In genomic region chr11:75214081-75214950, GRCm38 (mm10) we compare ENCODE assay signal across 7 mouse cellular contexts. TPM values are rescaled to one million over a fixed set of nuclear protein-coding genes. Genes with fewer than 3 reads are reported as not detected.
DNase-seq lines count a peak whose midpoint lies in the region; ATAC-seq and TF ChIP-seq lines count a peak whose summit lies in the region.

No protein-coding gene starts in this region.

- peaks cover 4% of the 10 kb centered on the region for H3K4me1 ChIP-seq in ES-Bruce4 (ENCODE audit: control insufficient read depth, insufficient read depth, low read length)
- H3K4me1 ChIP-seq in embryonic facial prominence, embryonic 10.5 days = peaks cover 63% of the 10 kb centered on the region
- H3K4me1 ChIP-seq in intestine, embryonic 16.5 days (ENCODE audit: control insufficient read depth, insufficient read depth, low read length) = peaks cover 20% of the 10 kb centered on the region
- H3K4me1 ChIP-seq in liver, embryonic 15.5 days (replicated peaks) = peaks cover 60% of the 10 kb centered on the region

- no peaks in the 10 kb centered on the region for H3K9me3 ChIP-seq in ES-Bruce4 (replicated peaks; ENCODE audit: control insufficient read depth, insufficient read depth, low read length, poor library complexity, severe bottlenecking)
- H3K9me3 ChIP-seq in embryonic facial prominence, embryonic 10.5 days = no peaks in the 10 kb centered on the region
- H3K9me3 ChIP-seq in intestine, embryonic 16.5 days (ENCODE audit: control insufficient read depth, low read length) = no peaks in the 10 kb centered on the region
- H3K9me3 ChIP-seq in liver, embryonic 15.5 days (replicated peaks) = no peaks in the 10 kb centered on the region

- peak overlapping the region; percentile 62 for H3K4me2 ChIP-seq in intestine, embryonic 16.5 days (ENCODE audit: low read depth, low read length)
- peak overlapping the region; percentile 50 for H3K4me2 ChIP-seq in liver, embryonic 15.5 days

- peak; percentile 29 for ATAC-seq in intestine, embryonic 16.5 days
- peak; percentile 6; the same call in 1 of the 2 replicates for ATAC-seq in liver, embryonic 15.5 days (ENCODE audit: insufficient read depth)

- no peaks in the 10 kb centered on the region for H3K27me3 ChIP-seq in ES-Bruce4 (ENCODE audit: control insufficient read depth, insufficient read depth, low read length, poor library complexity, severe bottlenecking)
- peaks cover 59% of the 10 kb centered on the region for H3K27me3 ChIP-seq in embryonic facial prominence, embryonic 10.5 days (replicated peaks; ENCODE audit: low read depth, poor library complexity, severe bottlenecking)
- no peaks in the 10 kb centered on the region for H3K27me3 ChIP-seq in intestine, embryonic 16.5 days (replicated peaks; ENCODE audit: control insufficient read depth, insufficient read depth, low read length)
- peaks cover 29% of the 10 kb centered on the region for H3K27me3 ChIP-seq in liver, embryonic 15.5 days

- peak overlapping the region; percentile 16; the same call in 1 of the 2 replicates for H3K4me3 ChIP-seq in ES-Bruce4 (ENCODE audit: low read depth, low read length)
- peak overlapping the region; percentile 57 for H3K4me3 ChIP-seq in embryonic facial prominence, embryonic 10.5 days
- peak overlapping the region; percentile 37 for H3K4me3 ChIP-seq in intestine, embryonic 16.5 days (ENCODE audit: low read length)
- H3K4me3 ChIP-seq in liver, embryonic 15.5 days (replicated peaks) = peak overlapping the region; percentile 31

- TF ChIP-seq POLR2A in ES-Bruce4 (IDR thresholded peaks at IDR 0.05; ENCODE audit: insufficient read depth, low read length) = no peak

- H3K27ac ChIP-seq in ES-Bruce4 (ENCODE audit: insufficient read depth, low read length) = no peak overlapping the region
- peak overlapping the region; percentile 77 for H3K27ac ChIP-seq in embryonic facial prominence, embryonic 10.5 days (replicated peaks)
- peak overlapping the region; percentile 82 for H3K27ac ChIP-seq in intestine, embryonic 16.5 days (ENCODE audit: low read length)
- peak overlapping the region; percentile 49 for H3K27ac ChIP-seq in liver, embryonic 15.5 days (replicated peaks)

- WGBS in embryonic facial prominence, embryonic 10.5 days = 12% methylated on average over 13 of the region's 13 CpGs
- 22% methylated on average over 13 of the region's 13 CpGs for WGBS in intestine, embryonic 16.5 days
- 32% methylated on average over 13 of the region's 13 CpGs for WGBS in liver, embryonic 15.5 days (ENCODE audit: insufficient replicate concordance)

- H3K36me3 ChIP-seq in ES-Bruce4 (ENCODE audit: control insufficient read depth, insufficient read depth, low read length, poor library complexity, severe bottlenecking) = no peaks in the 10 kb centered on the region
- no peaks in the 10 kb centered on the region for H3K36me3 ChIP-seq in embryonic facial prominence, embryonic 10.5 days (replicated peaks)
- no peaks in the 10 kb centered on the region for H3K36me3 ChIP-seq in intestine, embryonic 16.5 days (ENCODE audit: control insufficient read depth, insufficient read depth, low read length)
- H3K36me3 ChIP-seq in liver, embryonic 15.5 days (replicated peaks) = no peaks in the 10 kb centered on the region

- no peak for TF ChIP-seq CTCF in ES-Bruce4 (IDR thresholded peaks at IDR 0.05; ENCODE audit: low read depth, low read length)

- peak overlapping the region; percentile 24 for H3K9ac ChIP-seq in ES-Bruce4 (ENCODE audit: low read depth, poor library complexity, severe bottlenecking)
- H3K9ac ChIP-seq in intestine, embryonic 16.5 days (ENCODE audit: low read depth, low read length) = peak overlapping the region; percentile 66
- peak overlapping the region; percentile 33; the same call in 1 of the 2 replicates for H3K9ac ChIP-seq in liver, embryonic 15.5 days

- no peak for DNase-seq in embryonic facial prominence, embryonic 10.5 days (ENCODE audit: low spot score)
- DNase-seq in spleen, postnatal 4 days (ENCODE audit: low spot score in 2 of 2) = no peak
- no peak for DNase-seq in gastrocnemius, adult 18-20 months (ENCODE audit: low spot score)
- no peak for DNase-seq in thymus, postnatal 14 days

- no peak for TF ChIP-seq EP300 in ES-Bruce4 (IDR thresholded peaks at IDR 0.05; ENCODE audit: insufficient read depth, low read depth, low read length)

RNA-seq across cellular contexts. Expression of gene Rtn4rl1, which starts 20.7 kb away (rescaled TPM):
- polyA plus RNA-seq in ES-Bruce4 (2011; ENCODE audit: insufficient read depth, insufficient read length, low read depth, missing spikeins) = 0.96 and 1.6 TPM in 2 replicates
- 1.5 and 2.1 TPM in 2 replicates for polyA plus RNA-seq in embryonic facial prominence, embryonic 10.5 days (2016; fragmentation: Nextera tagmentation; extraction: Ambion mirVana)
- polyA plus RNA-seq in intestine, embryonic 16.5 days (2015; fragmentation: Nextera tagmentation; extraction: Ambion mirVana) = 1.5 and 1.6 TPM in 2 replicates
- 0.74 and 0.88 TPM in 2 replicates for polyA plus RNA-seq in liver, embryonic 15.5 days (2015; fragmentation: Nextera tagmentation; extraction: Ambion mirVana)
- total RNA-seq in gastrocnemius, adult 18-20 months (2021) = 1 to 10 TPM in 1 of 2 experiments, under 1 TPM in 1; 0.96 to 1.1 TPM

RNA-seq across cellular contexts. Expression of gene Dph1, which starts 23.3 kb away (rescaled TPM):
- polyA plus RNA-seq in ES-Bruce4 (2011; ENCODE audit: insufficient read depth, insufficient read length, low read depth, missing spikeins) = 11.9 and 16.6 TPM in 2 replicates
- 24.9 and 29.2 TPM in 2 replicates for polyA plus RNA-seq in embryonic facial prominence, embryonic 10.5 days (2016; fragmentation: Nextera tagmentation; extraction: Ambion mirVana)
- polyA plus RNA-seq in intestine, embryonic 16.5 days (2015; fragmentation: Nextera tagmentation; extraction: Ambion mirVana) = 20.3 and 22.7 TPM in 2 replicates
- 10.9 and 11.6 TPM in 2 replicates for polyA plus RNA-seq in liver, embryonic 15.5 days (2015; fragmentation: Nextera tagmentation; extraction: Ambion mirVana)
- 1 to 10 TPM; 4.6 to 5.6 TPM for total RNA-seq in gastrocnemius, adult 18-20 months (2021)

RNA-seq across cellular contexts. Expression of gene Ovca2, which starts 35.7 kb away (rescaled TPM):
- polyA plus RNA-seq in ES-Bruce4 (2011; ENCODE audit: insufficient read depth, insufficient read length, low read depth, missing spikeins) = 13.1 and 14.2 TPM in 2 replicates
- polyA plus RNA-seq in embryonic facial prominence, embryonic 10.5 days (2016; fragmentation: Nextera tagmentation; extraction: Ambion mirVana) = 35.4 and 36.7 TPM in 2 replicates
- 18.7 and 23.9 TPM in 2 replicates for polyA plus RNA-seq in intestine, embryonic 16.5 days (2015; fragmentation: Nextera tagmentation; extraction: Ambion mirVana)
- 9.2 and 10.2 TPM in 2 replicates for polyA plus RNA-seq in liver, embryonic 15.5 days (2015; fragmentation: Nextera tagmentation; extraction: Ambion mirVana)
- total RNA-seq in gastrocnemius, adult 18-20 months (2021) = 1 to 10 TPM; 2.5 to 2.8 TPM

RNA-seq across cellular contexts. Expression of gene Hic1, which starts 45.0 kb away (rescaled TPM):
- polyA plus RNA-seq in ES-Bruce4 (2011; ENCODE audit: insufficient read depth, insufficient read length, low read depth, missing spikeins) = 0.28 and 0.38 TPM in 2 replicates
- 0.23 and 1.3 TPM in 2 replicates for polyA plus RNA-seq in embryonic facial prominence, embryonic 10.5 days (2016; fragmentation: Nextera tagmentation; extraction: Ambion mirVana)
- polyA plus RNA-seq in intestine, embryonic 16.5 days (2015; fragmentation: Nextera tagmentation; extraction: Ambion mirVana) = 7.1 and 8.6 TPM in 2 replicates
- polyA plus RNA-seq in liver, embryonic 15.5 days (2015; fragmentation: Nextera tagmentation; extraction: Ambion mirVana) = 1.3 and 1.5 TPM in 2 replicates
- total RNA-seq in gastrocnemius, adult 18-20 months (2021) = 1 to 10 TPM; 1.8 to 6.6 TPM
